Comparison of ENCODE assay signal across 25 mouse cellular contexts in genomic region chr16:49848651-49849050, GRCm38 (mm10). TPM values are rescaled to one million over a fixed set of nuclear protein-coding genes. Genes with fewer than 3 reads are reported as not detected.
A peak's percentile ranks its signal among the peaks of the same experiment; 100 is the strongest.
DNase-seq lines count a peak whose midpoint lies in the region; TF ChIP-seq lines count a peak whose summit lies in the region.
"Had no signal": no experiment of that assay in that cellular context is flagged by ENCODE, and none has a peak within 500 bp of the region (broad histone marks: within the 10 kb centered on the region; RNA-seq: fewer than 3 reads in every experiment).

No protein-coding gene starts in this region.

- no peaks in the 10 kb centered on the region for H3K27me3 ChIP-seq in thymus, adult 2 months (ENCODE audit: control insufficient read depth, insufficient read depth, low read length)
- H3K27me3 ChIP-seq: forebrain, embryonic 12.5 days; hindbrain, embryonic 15.5 days; intestine, embryonic 15.5 days; limb, embryonic 13.5 days; neural tube, embryonic 15.5 days had no signal

- H3K4me3 ChIP-seq in thymus, adult 2 months (ENCODE audit: control insufficient read depth, insufficient read depth, low read length) = no peak overlapping the region
- H3K4me3 ChIP-seq: erythroblast, embryonic 14.5 days; forebrain, embryonic 12.5 days; hindbrain, embryonic 10.5 days; hindbrain, embryonic 15.5 days; intestine, embryonic 15.5 days; limb, embryonic 13.5 days; neural tube, embryonic 15.5 days had no signal

- TF ChIP-seq CTCF in thymus, adult 2 months (IDR thresholded peaks at IDR 0.05; ENCODE audit: borderline replicate concordance, control insufficient read depth, extremely low read depth, insufficient read depth, low read length, poor library complexity) = no peak

- WGBS in thymus, adult 2 months = 11% methylated on average over 1 of the region's 1 CpGs

- no peak for TF ChIP-seq POLR2A in thymus, adult 2 months (IDR thresholded peaks at IDR 0.05; ENCODE audit: control insufficient read depth, extremely low read depth, insufficient read depth, low read length, poor library complexity)

- no peaks in the 10 kb centered on the region for H3K36me3 ChIP-seq in thymus, adult 2 months (ENCODE audit: control insufficient read depth, insufficient read depth, low read length)
- H3K36me3 ChIP-seq: forebrain, embryonic 12.5 days; hindbrain, embryonic 10.5 days; hindbrain, embryonic 15.5 days; intestine, embryonic 15.5 days; limb, embryonic 13.5 days; neural tube, embryonic 15.5 days had no signal

- peak overlapping the region; percentile 57; the same call in 1 of the 2 replicates for H3K27ac ChIP-seq in thymus, adult 2 months (ENCODE audit: control insufficient read depth, insufficient read depth, low read length)
- H3K27ac ChIP-seq: forebrain, embryonic 12.5 days; hindbrain, embryonic 10.5 days; hindbrain, embryonic 15.5 days; intestine, embryonic 15.5 days; limb, embryonic 13.5 days; neural tube, embryonic 15.5 days; stomach, postnatal 0 days had no signal

- H3K4me1 ChIP-seq in thymus, adult 2 months (replicated peaks; ENCODE audit: control insufficient read depth, insufficient read depth, low read length) = peaks cover 20% of the 10 kb centered on the region
- H3K4me1 ChIP-seq: forebrain, embryonic 12.5 days; hindbrain, embryonic 10.5 days; hindbrain, embryonic 15.5 days; intestine, embryonic 15.5 days; limb, embryonic 13.5 days; neural tube, embryonic 15.5 days had no signal

- DNase-seq in thymus, adult 2 months = peak; percentile 43
- DNase-seq in thymus, adult 18-20 months = no peak
- peak; percentile 48 for DNase-seq in T-cell, adult 2 months (ENCODE audit: low spot score)
- peak; percentile 69 for DNase-seq in naive thymus-derived CD4-positive, alpha-beta T cell, adult 2 months (ENCODE audit: low read depth)
- no peak for DNase-seq in urinary bladder, postnatal 10 days (ENCODE audit: low spot score)
- no peak for DNase-seq in kidney, postnatal 4 days
- DNase-seq: adrenal gland, postnatal 25 days; B cell, adult 2 months; cerebellum, adult 11-12 months; cerebellum, adult 9-11 months; gastrocnemius, postnatal 14 days; heart, postnatal 14 days; kidney, adult 2 months; kidney, postnatal 36 days; lung, postnatal 36 days; midbrain, embryonic 14.5 days; right cerebral cortex, postnatal 25 days had no signal

RNA-seq across cellular contexts. Expression of gene Cd47, which starts 48.3 kb away (rescaled TPM):
- 112 and 127 TPM in 2 replicates for polyA plus RNA-seq in thymus, adult 2 months (2012; rRNA removed)

Comparison
In these comparisons a context has a peak if more than half of its experiments do, and no peak if none do; other contexts are left out.
1. DNase-seq: peak in thymus, adult 2 months (single experiment), T-cell, adult 2 months (single experiment) and naive thymus-derived CD4-positive, alpha-beta T cell, adult 2 months (single experiment); none in thymus, adult 18-20 months (0 of 2), urinary bladder, postnatal 10 days (single experiment) and kidney, postnatal 4 days (0 of 2).